In genomic region chr13:93854325-93854724, GRCm38 (mm10) we compare ENCODE assay signal across 17 mouse cellular contexts.
"Had no signal": no experiment of that assay in that cellular context is flagged by ENCODE, and none has a peak within 500 bp of the region (broad histone marks: within the 10 kb centered on the region; RNA-seq: fewer than 3 reads in every experiment).

No protein-coding gene starts in this region.

- ATAC-seq: intestine, embryonic 16.5 days; midbrain, embryonic 15.5 days had no signal

- H3K36me3 ChIP-seq: hindbrain, embryonic 15.5 days; limb, embryonic 12.5 days; midbrain, embryonic 15.5 days; neural tube, embryonic 13.5 days had no signal

- DNase-seq: kidney, adult 9 months; layer of hippocampus, adult 9-11 months; layer of hippocampus, postnatal 36 days; lung, adult 18-20 months; lung, postnatal 36 days; retina, postnatal 1 day; right cerebral cortex, postnatal 4 days; spleen, adult 18-20 months; thymus, adult 2 months; thymus, postnatal 25 days had no signal

- H3K27ac ChIP-seq: hindbrain, embryonic 15.5 days; limb, embryonic 12.5 days; liver, embryonic 14.5 days; midbrain, embryonic 15.5 days; neural tube, embryonic 13.5 days had no signal

- H3K4me2 ChIP-seq: hindbrain, embryonic 15.5 days; limb, embryonic 12.5 days; midbrain, embryonic 11.5 days; midbrain, embryonic 15.5 days; neural tube, embryonic 13.5 days had no signal

- H3K9ac ChIP-seq: hindbrain, embryonic 15.5 days; limb, embryonic 12.5 days; liver, embryonic 14.5 days; midbrain, embryonic 15.5 days; neural tube, embryonic 13.5 days had no signal

- H3K9me3 ChIP-seq: hindbrain, embryonic 15.5 days; limb, embryonic 12.5 days; midbrain, embryonic 15.5 days; neural tube, embryonic 13.5 days had no signal

- H3K4me3 ChIP-seq: hindbrain, embryonic 15.5 days; limb, embryonic 12.5 days; midbrain, embryonic 15.5 days; neural tube, embryonic 13.5 days had no signal

- H3K27me3 ChIP-seq: hindbrain, embryonic 15.5 days; limb, embryonic 12.5 days; midbrain, embryonic 15.5 days; neural tube, embryonic 13.5 days had no signal
